In genomic region chr8:115414061-115414473, GRCm38 (mm10) we compare ENCODE assay signal across 8 mouse cellular contexts.
DNase-seq lines count a peak whose midpoint lies in the region; ATAC-seq and TF ChIP-seq lines count a peak whose summit lies in the region.

No protein-coding gene starts in this region.

- no peak overlapping the region; the same call in 1 of the 2 replicates for H3K9ac ChIP-seq in hindbrain, embryonic 11.5 days (ENCODE audit: low read depth, low read length)
- H3K9ac ChIP-seq in liver, embryonic 14.5 days (replicated peaks), result no peak overlapping the region
- no peak overlapping the region for H3K9ac ChIP-seq in neural tube, embryonic 12.5 days

- H3K4me1 ChIP-seq in hindbrain, embryonic 11.5 days (replicated peaks; ENCODE audit: control insufficient read depth, insufficient read depth, low read length), result peaks cover 7% of the 10 kb centered on the region; the same call in 1 of the 2 replicates
- no peaks in the 10 kb centered on the region; a peak in 1 of 4 replicates for H3K4me1 ChIP-seq in liver, embryonic 14.5 days (replicated peaks; ENCODE audit: control insufficient read depth in 2 of 2, insufficient read depth in 2 of 2, low read length in 1 of 2)
- peaks cover 9% of the 10 kb centered on the region for H3K4me1 ChIP-seq in neural tube, embryonic 12.5 days

- peak; percentile 59 for DNase-seq in adrenal gland, adult 2 months
- no peak for DNase-seq in adrenal gland, postnatal 4 days (ENCODE audit: low spot score in 2 of 2)
- peak; percentile 50 to 57 for DNase-seq in right cerebral cortex, postnatal 10 days (ENCODE audit: low spot score in 2 of 2)
- DNase-seq in right cerebral cortex, adult 2 months (ENCODE audit: low spot score in 2 of 2), result no peak
- DNase-seq in hindbrain, embryonic 11.5 days (ENCODE audit: low spot score), result peak; percentile 44
- DNase-seq in liver, embryonic 14.5 days (ENCODE audit: low read depth in 3 of 3, low spot score in 3 of 3), result no peak
- DNase-seq in thymus, postnatal 36 days, result peak; percentile 78 to 90

- H3K4me3 ChIP-seq in hindbrain, embryonic 11.5 days (ENCODE audit: low read depth, low read length), result no peak overlapping the region
- no peak overlapping the region for H3K4me3 ChIP-seq in liver, embryonic 14.5 days (ENCODE audit: insufficient read depth in 1 of 2, low read depth in 2 of 2, low read length in 2 of 2)
- H3K4me3 ChIP-seq in neural tube, embryonic 12.5 days, result no peak overlapping the region

- H3K27me3 ChIP-seq in hindbrain, embryonic 11.5 days (ENCODE audit: control insufficient read depth, insufficient read depth, low read length), result no peaks in the 10 kb centered on the region
- H3K27me3 ChIP-seq in liver, embryonic 14.5 days (ENCODE audit: control insufficient read depth, insufficient read depth, low read length), result no peaks in the 10 kb centered on the region
- H3K27me3 ChIP-seq in neural tube, embryonic 12.5 days (replicated peaks), result no peaks in the 10 kb centered on the region; the same call in 1 of the 2 replicates

- no peak for TF ChIP-seq CTCF in liver, embryonic 14.5 days (IDR thresholded peaks at IDR 0.05; ENCODE audit: low read depth)

- no peaks in the 10 kb centered on the region for H3K9me3 ChIP-seq in hindbrain, embryonic 11.5 days (ENCODE audit: control insufficient read depth, low read length)
- no peaks in the 10 kb centered on the region for H3K9me3 ChIP-seq in liver, embryonic 14.5 days (ENCODE audit: control insufficient read depth, low read length)
- no peaks in the 10 kb centered on the region for H3K9me3 ChIP-seq in neural tube, embryonic 12.5 days

- WGBS in hindbrain, embryonic 11.5 days, result 16% methylated on average over 7 of the region's 7 CpGs
- WGBS in liver, embryonic 14.5 days (ENCODE audit: insufficient replicate concordance), result 7% methylated on average over 7 of the region's 7 CpGs
- WGBS in neural tube, embryonic 12.5 days, result 7% methylated on average over 7 of the region's 7 CpGs

- H3K4me2 ChIP-seq in hindbrain, embryonic 11.5 days (replicated peaks; ENCODE audit: low read depth, low read length), result no peak overlapping the region
- H3K4me2 ChIP-seq in liver, embryonic 14.5 days (ENCODE audit: low read depth), result no peak overlapping the region
- no peak overlapping the region for H3K4me2 ChIP-seq in neural tube, embryonic 12.5 days (replicated peaks)

- peak; percentile 79 for ATAC-seq in hindbrain, embryonic 11.5 days (ENCODE audit: low FRiP score)
- 0 out of 2 replicates have a peak, but pooled peaks have one; percentile 6 for ATAC-seq in liver, embryonic 14.5 days (ENCODE audit: insufficient read depth)
- peak; percentile 95 for ATAC-seq in neural tube, embryonic 12.5 days (ENCODE audit: low FRiP score, low read depth)

- H3K36me3 ChIP-seq in hindbrain, embryonic 11.5 days (ENCODE audit: control insufficient read depth, insufficient read depth, low read length), result no peaks in the 10 kb centered on the region
- H3K36me3 ChIP-seq in liver, embryonic 14.5 days (replicated peaks; ENCODE audit: control insufficient read depth, insufficient read depth, low read depth), result no peaks in the 10 kb centered on the region
- H3K36me3 ChIP-seq in neural tube, embryonic 12.5 days, result no peaks in the 10 kb centered on the region

- H3K27ac ChIP-seq in hindbrain, embryonic 11.5 days (ENCODE audit: low read depth, low read length), result 0 out of 2 replicates have a peak overlapping the region, but pooled peaks have one; percentile 20
- H3K27ac ChIP-seq in liver, embryonic 14.5 days, result no peak overlapping the region
- H3K27ac ChIP-seq in neural tube, embryonic 12.5 days, result no peak overlapping the region

- no peak for TF ChIP-seq EP300 in liver, embryonic 14.5 days (IDR thresholded peaks at IDR 0.05; ENCODE audit: low read depth)

Comparison
In these comparisons a context has a peak if more than half of its experiments do, and no peak if none do; other contexts are left out.
1. DNase-seq: peak in adrenal gland, adult 2 months (single experiment), right cerebral cortex, postnatal 10 days (2 of 2), hindbrain, embryonic 11.5 days (single experiment) and thymus, postnatal 36 days (2 of 2); none in adrenal gland, postnatal 4 days (0 of 2), right cerebral cortex, adult 2 months (0 of 2) and liver, embryonic 14.5 days (0 of 3).
2. ATAC-seq: peak in every context shown above with its lines; median percentile 95 in neural tube, embryonic 12.5 days; 79 in hindbrain, embryonic 11.5 days; 6 in liver, embryonic 14.5 days.